Mouse (Mus musculus): ENCODE results near the gene C2cd5.

DNA sequence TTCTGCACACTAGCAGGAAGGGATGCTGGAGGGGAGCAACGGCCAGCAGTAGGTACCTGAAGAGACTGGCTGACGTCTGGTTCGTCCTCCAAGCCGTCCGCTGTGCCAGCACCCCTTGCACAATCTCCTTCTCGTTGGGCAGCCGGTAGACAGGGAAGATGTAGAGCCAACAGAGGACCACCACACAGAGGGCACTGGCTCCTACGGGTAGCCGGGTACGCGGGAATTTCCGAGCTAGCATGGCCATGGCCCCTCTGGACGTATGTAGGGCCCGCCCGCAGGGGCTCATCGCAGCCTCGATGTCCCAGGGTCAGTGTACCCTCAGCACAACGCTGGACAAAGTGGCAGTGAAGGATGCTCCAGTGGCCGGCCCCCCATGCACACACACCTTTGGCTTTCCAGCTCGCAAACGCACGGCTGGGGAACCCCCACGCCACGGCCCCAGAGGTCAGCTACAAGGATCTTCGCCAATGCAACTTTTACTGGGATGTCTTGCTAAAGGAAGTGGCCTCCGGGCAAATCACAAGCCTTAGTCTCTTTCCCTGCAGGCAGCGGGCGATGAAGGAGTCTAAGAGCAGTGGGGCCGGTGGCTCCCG lies 136.4 kb downstream of the C2cd5 start:
- no peak for TF ChIP-seq CTCF (IDR thresholded peaks at IDR 0.05; ENCODE audit: extremely low read depth, insufficient read depth, insufficient read length, insufficient replicate concordance)
- no peak for TF ChIP-seq POLR2A (IDR thresholded peaks at IDR 0.05; ENCODE audit: low read depth, low read length)

Data from spleen, adult 2 months (tissue).